Mouse (Mus musculus) bone marrow macrophage, adult 2 months (primary cell): ENCODE results near the gene Izumo2. TPM values are rescaled to one million over a fixed set of nuclear protein-coding genes. Genes with fewer than 3 reads are reported as not detected.
"Not testable (repeated sequence)": the region's sequence is repeated elsewhere in the genome, so short reads cannot be mapped to it uniquely, and the experiment has no call there.

Source experiments
- H3K27ac ChIP-seq: 2 replicates; pipeline ENCODE4 v1.5.1; 2012; ENCODE audit warnings: low read depth, low read length; ENCODE audit not compliant: insufficient read depth
- H3K4me1 ChIP-seq: 2 replicates; pipeline ENCODE4 v1.6.1; 2012; ENCODE audit warnings: low read length; ENCODE audit not compliant: control insufficient read depth, insufficient read depth
- H3K4me3 ChIP-seq: 2 replicates; pipeline ENCODE4 v1.5.1; 2012; ENCODE audit warnings: mild to moderate bottlenecking, low read length, moderate library complexity; ENCODE audit not compliant: insufficient read depth
- CTCF ChIP-seq: IDR thresholded peaks from 2 replicates; pipeline ENCODE4 v1.5.1; 2012; ENCODE audit warnings: low read depth, mild to moderate bottlenecking, low read length, moderate library complexity
- POLR2A ChIP-seq: IDR thresholded peaks from 2 replicates; pipeline ENCODE4 v1.6.1; 2012; ENCODE audit warnings: mild to moderate bottlenecking, low read depth, low read length, borderline replicate concordance
- polyA plus RNA-seq: library from polyadenylated mRNA; stranded (reverse); fragments of >200 nt; gene quantifications from 2 replicates; pipeline ENCODE4 v1.2.4, GENCODE M21; 2012; ENCODE audit not compliant: missing spikeins, insufficient read depth, insufficient read length

The Izumo2 gene
- polyA plus RNA-seq, 1 experiment = not detected

DNA sequence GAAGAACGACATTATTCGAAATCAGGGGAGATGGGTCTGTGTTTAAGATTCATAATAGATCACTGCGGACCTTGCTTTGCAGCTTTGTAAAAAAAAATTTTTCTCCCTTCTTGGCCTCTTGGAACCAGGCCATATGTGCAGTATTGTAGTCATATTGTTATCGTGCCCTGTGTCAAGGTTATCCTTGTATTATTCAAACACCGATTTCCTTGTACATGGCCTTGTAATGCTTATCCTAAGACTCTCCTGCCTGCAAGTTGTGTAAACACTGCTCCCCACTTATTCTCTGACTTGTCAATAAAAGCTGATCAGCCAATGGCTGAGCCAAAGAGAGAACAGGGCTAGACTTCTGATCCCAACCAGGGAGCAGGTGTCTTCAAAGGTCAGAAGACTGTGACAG, 13.5 kb downstream of the Izumo2 start:
- Histone ChIP-seq H3K27ac (no peak overlapping the region), H3K4me3 (no peak overlapping the region), H3K4me1 (peaks cover 12% of the 10 kb centered on the region)
- no peak for TF ChIP-seq POLR2A
- TF ChIP-seq CTCF = no peak

DNA sequence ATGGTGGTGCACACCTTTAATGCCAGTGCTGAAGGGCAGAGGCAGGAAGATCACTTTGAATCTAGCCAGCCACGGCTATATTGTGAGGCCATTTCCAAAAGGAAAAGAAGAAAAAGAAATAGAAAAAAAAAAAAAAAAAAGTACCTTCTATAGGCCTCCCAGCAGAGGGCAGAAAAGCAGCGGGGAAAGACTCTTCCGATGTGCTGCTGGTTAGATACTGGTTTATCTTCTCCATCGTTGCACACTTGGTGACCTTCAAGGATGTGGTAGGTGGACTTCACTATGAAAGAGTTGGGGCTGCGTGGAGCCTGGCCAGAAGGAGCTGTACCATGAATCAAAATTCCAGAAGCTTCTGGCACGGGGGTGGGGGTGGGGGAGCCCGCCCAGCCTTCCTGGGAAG, 15.8 kb downstream of the Izumo2 start:
- Histone ChIP-seq H3K4me1 (peaks cover 12% of the 10 kb centered on the region), H3K27ac (no peak overlapping the region), H3K4me3 (no peak overlapping the region)
- TF ChIP-seq CTCF (no peak; the same call in 1 of the 2 replicates), POLR2A (no peak)

DNA sequence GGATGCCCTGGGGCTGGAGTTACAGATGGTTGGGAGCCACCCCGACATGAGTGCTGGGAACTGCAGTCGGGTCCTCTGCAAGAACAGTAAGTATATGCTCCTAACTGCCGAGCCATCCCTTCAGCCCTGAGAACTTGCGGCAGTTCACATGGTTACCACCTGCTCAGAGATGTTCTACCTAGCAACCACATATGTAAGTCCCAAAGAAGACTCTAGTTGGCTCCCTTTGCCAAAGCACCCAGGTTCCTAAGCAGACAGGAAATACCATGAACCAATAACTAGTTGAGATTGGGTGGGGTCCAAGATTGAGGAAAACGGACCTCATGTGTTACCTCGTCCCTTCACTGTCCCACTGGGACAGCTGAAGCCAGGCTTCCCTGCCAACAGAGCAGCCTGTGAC, 17.8 kb downstream of the Izumo2 start:
- Histone ChIP-seq H3K27ac (no peak overlapping the region), H3K4me3 (no peak overlapping the region), H3K4me1 (peaks cover 9% of the 10 kb centered on the region)
- TF ChIP-seq POLR2A (no peak), CTCF (no peak)

DNA sequence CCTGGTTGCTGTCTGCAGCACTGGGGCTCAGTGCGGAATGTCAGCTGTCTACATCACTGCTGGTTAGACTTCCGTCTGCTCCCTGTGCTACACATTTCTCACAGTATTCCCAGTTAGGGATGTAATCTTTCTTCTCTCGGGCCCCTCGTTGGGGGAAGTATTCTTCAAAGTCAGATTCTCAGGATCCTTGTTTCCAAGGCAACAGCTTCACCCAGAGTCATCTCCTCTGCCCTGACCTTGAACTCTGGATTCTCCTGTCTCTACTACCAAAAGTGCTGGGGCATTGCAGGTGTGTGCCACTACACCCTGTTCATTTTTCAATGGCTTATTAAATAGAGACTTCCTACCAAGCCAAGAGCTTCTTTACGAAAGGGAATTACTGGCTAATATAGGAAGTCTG, 18.6 kb downstream of the Izumo2 start:
- no peak overlapping the region for H3K4me3 ChIP-seq
- H3K27ac ChIP-seq = no peak overlapping the region
- peaks cover 2% of the 10 kb centered on the region for H3K4me1 ChIP-seq
- TF ChIP-seq CTCF (no peak), POLR2A (no peak)

DNA sequence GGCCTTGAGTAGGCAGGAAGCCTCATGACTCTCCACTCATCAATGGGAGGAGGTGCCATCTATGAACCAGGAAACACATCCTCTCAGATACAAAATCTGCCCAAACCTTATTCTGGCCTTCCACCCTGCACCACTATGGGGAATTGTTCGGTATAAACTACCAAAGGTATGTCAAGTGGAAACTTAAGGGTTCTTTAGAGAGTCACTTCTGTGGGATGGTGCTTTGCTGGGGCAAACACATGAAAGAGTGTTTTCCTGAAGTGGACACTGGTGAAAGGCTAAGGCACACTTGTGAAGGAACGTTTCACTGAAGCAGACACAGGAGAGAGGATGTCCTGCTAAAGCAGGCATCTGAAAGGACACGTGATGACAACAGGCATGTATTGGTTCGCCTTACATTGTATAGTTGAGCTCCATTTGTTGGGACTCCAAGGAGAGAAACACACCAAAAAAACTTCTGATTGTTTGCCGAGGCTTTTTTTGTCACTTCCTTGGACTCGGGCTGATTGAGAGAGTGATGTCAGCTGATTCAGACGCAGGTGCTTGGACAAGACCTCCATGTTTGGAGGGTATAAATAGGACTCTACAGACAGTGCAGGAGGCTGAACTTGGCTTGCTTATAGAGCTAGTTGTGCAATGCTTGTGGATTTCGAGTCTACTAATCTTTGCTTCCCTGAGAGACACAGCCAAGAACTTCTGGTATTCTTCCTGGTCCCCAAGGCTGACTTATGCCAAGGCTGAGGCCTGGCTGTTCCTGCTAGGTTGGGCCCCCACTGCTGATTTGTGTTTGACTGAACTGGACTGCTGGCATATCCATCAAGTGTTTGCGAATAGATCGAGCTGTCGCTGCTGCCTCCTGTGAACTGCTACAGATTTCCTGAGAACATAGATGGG, 19.8 kb downstream of the Izumo2 start:
- Histone ChIP-seq H3K27ac (no peak overlapping the region), H3K4me1 (no peaks in the 10 kb centered on the region), H3K4me3 (no peak overlapping the region)
- TF ChIP-seq CTCF (no peak), POLR2A (no peak)

DNA sequence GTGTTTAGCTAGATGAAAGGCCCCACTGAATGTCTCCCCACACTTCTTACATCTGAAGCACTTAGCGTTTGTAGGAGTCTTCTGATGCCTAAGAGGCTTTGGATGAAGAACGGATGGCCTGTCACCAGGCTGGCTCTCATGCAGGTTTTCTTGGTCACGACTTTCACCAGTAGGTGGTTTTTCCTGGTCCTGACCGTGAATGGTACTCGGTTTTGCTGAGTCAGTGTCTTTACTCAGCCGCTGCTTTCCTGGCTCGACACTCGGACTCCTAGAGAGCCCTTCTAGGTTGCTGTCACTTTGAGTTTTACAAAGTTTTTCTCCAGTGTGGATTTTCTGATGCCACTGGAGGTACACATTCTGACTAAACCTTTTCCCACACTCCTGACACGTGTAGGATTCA, 25.2 kb downstream of the Izumo2 start:
- no peak for TF ChIP-seq CTCF
- TF ChIP-seq POLR2A = no peak
- no peak overlapping the region for H3K27ac ChIP-seq
- no peak overlapping the region for H3K4me3 ChIP-seq
- H3K4me1 ChIP-seq = no peaks in the 10 kb centered on the region

DNA sequence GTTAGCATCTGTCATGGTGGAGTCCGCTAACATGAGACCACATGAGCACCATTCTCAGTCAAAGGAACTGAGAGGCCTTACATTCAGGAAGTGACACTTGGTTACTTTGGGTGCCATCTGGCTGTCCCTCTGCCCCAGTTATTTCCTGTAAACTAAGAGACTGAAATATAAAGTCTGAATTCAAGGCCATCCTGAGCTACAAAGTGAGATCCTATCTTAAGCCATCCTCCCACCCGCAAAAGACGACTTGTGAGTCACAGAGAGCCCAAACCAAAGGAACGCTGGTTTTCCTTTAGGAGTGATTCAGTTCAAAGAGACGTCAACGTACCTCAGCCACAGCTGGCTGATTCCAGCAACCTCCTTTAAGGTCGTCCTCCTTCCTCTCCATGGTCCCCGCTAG, 32.8 kb downstream of the Izumo2 start:
- no peak overlapping the region for H3K27ac ChIP-seq
- H3K4me1 ChIP-seq = peaks cover 8% of the 10 kb centered on the region
- no peak overlapping the region for H3K4me3 ChIP-seq
- TF ChIP-seq CTCF (no peak), POLR2A (no peak)

DNA sequence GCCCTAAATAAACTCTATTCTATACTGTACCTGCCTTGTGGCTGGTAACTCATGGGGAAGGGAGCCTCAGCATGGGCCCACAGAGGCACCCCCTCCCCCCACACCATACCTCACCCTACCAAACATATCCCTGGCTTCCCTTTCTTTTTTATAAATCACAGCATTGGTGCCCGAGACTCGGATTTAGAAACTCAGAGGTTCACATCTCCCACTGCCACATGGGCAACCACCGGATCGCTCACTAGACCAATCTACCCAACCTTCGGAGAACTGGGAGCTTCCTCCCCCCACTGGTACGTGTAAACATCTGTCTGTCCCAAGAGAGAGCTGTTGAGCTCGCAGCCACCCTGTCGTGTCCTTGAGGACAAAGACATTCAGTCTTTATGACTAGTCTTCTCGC, 35.7 kb downstream of the Izumo2 start:
- TF ChIP-seq CTCF = no peak
- no peak for TF ChIP-seq POLR2A
- H3K4me3 ChIP-seq = no peak overlapping the region
- peaks cover 11% of the 10 kb centered on the region for H3K4me1 ChIP-seq
- H3K27ac ChIP-seq = no peak overlapping the region

- Histone ChIP-seq H3K27ac (no peak overlapping the region), H3K4me3 (peak overlapping the region; percentile 59), H3K4me1 (peaks cover 15% of the 10 kb centered on the region)
- TF ChIP-seq POLR2A = no peak
- peak; percentile 38; the same call in 1 of the 2 replicates for TF ChIP-seq CTCF
Observed at GRCm38 (mm10) chr7:44745076-44745475, 36.5 kb downstream of the Izumo2 start.

DNA sequence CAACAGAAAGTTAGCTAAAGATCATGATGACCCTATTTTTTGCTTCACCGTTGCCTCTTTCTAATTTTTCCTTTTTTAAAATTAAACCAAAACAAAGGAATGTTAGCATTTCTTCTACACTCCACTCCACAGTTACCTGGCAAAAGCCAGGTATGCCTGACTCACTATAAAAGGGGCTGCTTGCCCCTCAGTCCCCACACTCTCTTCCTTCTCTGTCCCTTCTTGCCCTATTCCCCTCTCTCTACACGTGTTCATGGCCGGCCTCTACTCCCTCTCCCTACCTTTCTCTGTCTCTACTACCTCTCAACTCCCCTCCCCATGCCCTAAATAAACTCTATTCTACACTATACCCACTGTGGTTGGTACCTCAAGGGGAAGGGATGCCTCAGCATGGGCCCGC, 38.6 kb downstream of the Izumo2 start:
- no peak for TF ChIP-seq CTCF
- no peak for TF ChIP-seq POLR2A
- Histone ChIP-seq H3K27ac (no peak overlapping the region), H3K4me1 (peaks cover 15% of the 10 kb centered on the region), H3K4me3 (peak overlapping the region; percentile 58; the same call in 1 of the 2 replicates)

DNA sequence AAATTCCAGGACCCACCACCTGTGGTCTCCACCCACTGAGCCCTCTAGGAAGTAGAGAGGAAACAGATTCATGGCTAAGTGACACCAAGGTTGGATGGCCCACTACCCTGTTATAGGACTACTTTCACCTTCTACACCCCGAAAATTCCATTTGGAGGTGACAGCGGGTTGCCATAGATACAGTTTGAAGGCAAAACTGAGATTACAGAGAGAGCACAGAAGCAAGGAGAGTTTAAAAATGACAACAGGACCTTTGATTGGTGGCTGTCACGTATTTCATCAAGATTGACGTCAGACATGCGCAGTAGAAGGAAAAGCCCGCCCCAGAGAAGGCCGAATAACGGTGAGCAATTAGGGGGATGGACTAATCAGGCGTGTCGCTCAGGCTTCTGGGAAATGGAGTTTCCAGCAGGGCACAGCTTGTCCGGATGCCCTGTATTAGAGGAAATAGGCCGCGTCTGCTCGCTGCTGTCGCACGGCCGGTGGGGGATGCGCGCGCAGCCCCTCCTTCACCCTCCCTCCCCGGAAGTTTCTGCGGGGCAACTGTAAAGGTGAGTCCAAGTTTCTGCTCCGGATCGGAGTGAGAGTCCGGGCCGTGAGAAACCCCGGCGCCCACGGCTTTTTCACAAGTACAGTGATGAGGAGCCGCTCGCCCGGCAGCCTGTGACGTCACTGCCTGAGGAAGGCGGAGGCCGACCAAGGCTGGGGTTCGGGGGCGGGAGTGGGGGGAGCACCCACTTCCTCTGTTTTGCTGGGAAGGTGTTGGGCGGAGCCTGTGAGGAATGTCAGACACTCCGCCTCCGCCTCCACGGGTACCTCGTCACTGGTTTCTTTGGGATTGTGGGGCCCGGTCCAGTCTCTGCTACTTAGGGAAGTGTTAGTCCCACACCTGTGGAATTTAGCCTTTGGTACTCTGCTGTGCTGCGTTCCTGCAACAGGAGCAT, 39.8 kb downstream of the Izumo2 start, which contains the start of gene Vrk3:
Vrk3 (plus strand) TSS at position 313 of the 944 bp plus-strand sequence.
- Histone ChIP-seq H3K4me1 (peaks cover 26% of the 10 kb centered on the region), H3K27ac (peak within 1 kb of the TSS; percentile 84), H3K4me3 (peak within 1 kb of the TSS; percentile 58)
- TF ChIP-seq CTCF (no peak), POLR2A (no peak)

DNA sequence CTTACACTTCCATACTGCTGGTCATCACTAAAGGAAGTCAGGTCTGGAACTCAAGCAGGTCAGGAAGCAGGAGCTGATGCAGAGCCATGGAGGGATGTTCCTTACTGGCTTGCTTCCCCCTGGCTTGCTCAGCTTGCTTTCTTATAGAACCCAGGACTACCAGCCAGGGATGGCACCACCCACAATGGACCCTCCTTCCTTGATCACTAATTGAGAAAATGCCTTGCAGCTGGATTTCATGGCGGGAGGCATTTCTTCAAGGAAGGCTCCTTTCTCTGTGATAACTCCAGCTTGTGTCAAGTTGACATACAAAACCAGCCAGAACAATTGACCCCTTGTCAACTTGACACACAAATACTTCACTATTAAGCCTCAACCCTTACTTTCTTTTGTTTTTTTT, 42.4 kb downstream of the Izumo2 start, which contains the start of gene Zfp473:
Zfp473 (minus strand) TSS at position 101 of the 400 bp plus-strand sequence.
- H3K4me1 ChIP-seq = peaks cover 47% of the 10 kb centered on the region
- not testable (repeated sequence) for H3K27ac ChIP-seq, H3K4me3 ChIP-seq
